Mouse (Mus musculus) adrenal gland (tissue): ENCODE data around the gene S100a5.

Experiments
- intact Hi-C: fragments of 180-260 bp; cut with DNase I; formaldehyde crosslinking; loops from one replicate; pipeline ENCODE4 v1.15.1; 2025
- long read RNA-seq, 2 experiments: library from polyadenylated mRNA; unstranded; transcript quantifications; one replicate each; pipeline ENCODE4 v2.0.0; 2020; ENCODE audit warnings: borderline replicate concordance in 1 of 2; ENCODE audit not compliant: insufficient replicate concordance in 1 of 2

Gene S100a5
- long read RNA-seq, experiment 1, result 0 reads
- long read RNA-seq, experiment 2, result 0 reads

- intact Hi-C loops, result no loop called here
Measured at GRCm38 (mm10) chr3:90608223-90608622, at the start of gene S100a5. TSS of gene S100a5 (plus strand) at chr3:90608523.

- intact Hi-C loops, result no loop called here
Measured at GRCm38 (mm10) chr3:90560008-90560628, 48.2 kb upstream of the S100a5 start, which contains the start of gene S100a3. TSS of gene S100a3 (plus strand) at chr3:90560578.

DNA sequence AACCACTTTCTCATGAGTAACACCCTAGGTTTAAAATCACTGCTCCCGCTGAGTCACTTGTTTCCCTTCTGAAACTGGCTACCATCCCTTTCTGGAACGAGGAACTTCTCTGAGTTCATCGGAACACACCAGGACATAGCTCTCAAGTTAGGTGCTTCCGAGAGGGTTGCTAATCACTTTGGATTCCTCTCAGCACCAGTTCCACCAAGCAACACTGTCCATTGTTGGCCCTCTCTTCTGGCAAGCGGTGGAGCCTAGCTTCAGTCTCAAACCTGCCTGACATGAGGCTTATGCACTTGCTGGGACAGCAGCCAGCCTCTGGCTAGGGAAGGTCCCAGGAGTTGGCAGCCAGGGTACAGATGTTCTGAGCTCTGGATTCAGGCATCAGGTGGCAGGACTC, 33.6 kb upstream of the S100a5 start:
- intact Hi-C loops, result no loop called here

GRCm38 (mm10) chr3:90575320-90575719, 33.0 kb upstream of the S100a5 start:
- intact Hi-C loops, result no loop called here

DNA sequence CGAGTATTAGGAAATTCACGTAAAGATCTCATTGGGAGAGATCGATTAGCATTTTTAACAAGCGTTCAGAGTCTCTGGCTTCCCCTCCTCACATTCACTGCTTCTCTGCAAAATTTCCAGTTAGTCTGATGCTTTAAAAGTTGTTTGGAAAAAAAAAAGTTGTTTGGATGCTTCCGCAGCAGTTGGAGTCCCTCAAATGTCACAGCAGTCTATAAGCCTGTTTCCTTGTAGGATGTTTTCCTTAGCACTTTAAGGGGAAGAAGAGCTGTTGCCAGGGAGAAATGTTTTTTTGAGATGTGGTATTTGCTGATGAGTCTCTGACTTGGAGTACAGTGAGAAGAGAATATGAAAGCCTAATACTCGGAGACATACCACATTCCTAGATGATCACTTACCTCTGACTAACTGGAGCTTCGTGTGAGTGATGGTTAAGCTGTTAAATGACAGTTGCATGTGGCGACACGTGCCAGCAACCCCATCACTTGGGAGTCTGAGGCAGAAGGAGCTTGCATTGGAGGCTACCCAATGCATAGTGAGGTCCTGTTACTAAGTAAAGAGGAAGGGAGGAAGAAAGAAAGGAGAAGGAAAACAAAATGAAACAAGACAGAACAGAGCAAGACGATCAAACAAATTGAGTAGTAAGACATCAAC, 31.8 kb upstream of the S100a5 start:
- intact Hi-C loops, result no loop called here

GRCm38 (mm10) chr3:90579433-90579832, 28.9 kb upstream of the S100a5 start:
- intact Hi-C loops, result no loop called here

GRCm38 (mm10) chr3:90581141-90581540, 27.2 kb upstream of the S100a5 start:
- intact Hi-C loops, result loop anchor here (5.0 kb wide), 1 partner anchor 54 kb away; the partner anchor contains the start of gene S100a14

- intact Hi-C loops, result loop anchor here (5.0 kb wide), 1 partner anchor 55 kb away; the partner anchor contains the start of gene S100a14
Measured at GRCm38 (mm10) chr3:90582156-90582555, 26.2 kb upstream of the S100a5 start.

GRCm38 (mm10) chr3:90582556-90582955, 25.8 kb upstream of the S100a5 start:
- intact Hi-C loops, result loop anchor here (5.0 kb wide), 1 partner anchor 55 kb away; the partner anchor contains the start of gene S100a14

- intact Hi-C loops, result loop anchor here (5.0 kb wide), 1 partner anchor 57 kb away; the partner anchor contains the start of gene S100a14
Measured at GRCm38 (mm10) chr3:90583893-90584292, 24.4 kb upstream of the S100a5 start.

- intact Hi-C loops, result loop anchor here (1.0 kb wide), 1 partner anchor 30 kb away; no protein-coding TSS in a partner anchor
Measured at GRCm38 (mm10) chr3:90585595-90585994, 22.7 kb upstream of the S100a5 start.

- intact Hi-C loops, result no loop called here
Measured at GRCm38 (mm10) chr3:90586016-90586643, 22.2 kb upstream of the S100a5 start.

DNA sequence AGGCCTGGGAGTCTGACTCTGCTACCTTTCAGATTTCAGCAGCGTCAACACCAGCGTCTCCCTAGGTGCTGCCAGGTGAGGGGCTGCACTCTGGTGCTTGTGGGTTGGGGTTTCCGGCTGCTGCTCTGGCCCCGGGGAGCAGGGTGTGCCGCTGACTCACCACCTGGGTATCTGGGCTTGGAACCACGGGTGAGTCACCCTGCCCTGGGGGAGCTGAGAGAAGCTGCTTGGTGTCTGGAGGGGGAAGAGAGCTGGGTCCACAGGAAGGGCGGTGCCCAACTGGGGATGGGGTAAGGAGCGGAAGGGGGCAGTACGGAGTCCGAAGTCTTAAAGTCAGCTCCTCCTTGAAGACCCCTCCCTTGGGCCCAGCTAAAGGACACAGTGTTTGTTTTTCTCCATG, 21.4 kb upstream of the S100a5 start:
- intact Hi-C loops, result no loop called here

GRCm38 (mm10) chr3:90587361-90588101, 20.8 kb upstream of the S100a5 start:
- intact Hi-C loops, result no loop called here

GRCm38 (mm10) chr3:90589390-90589789, 18.9 kb upstream of the S100a5 start:
- intact Hi-C loops, result no loop called here

GRCm38 (mm10) chr3:90589947-90590346, 18.4 kb upstream of the S100a5 start, which contains the start of gene S100a2:
TSS of gene S100a2 (plus strand) at chr3:90590247.
- intact Hi-C loops, result no loop called here

GRCm38 (mm10) chr3:90594466-90594865, 13.9 kb upstream of the S100a5 start:
- intact Hi-C loops, result no loop called here

- intact Hi-C loops, result no loop called here
Measured at GRCm38 (mm10) chr3:90595556-90595955, 12.8 kb upstream of the S100a5 start.

DNA sequence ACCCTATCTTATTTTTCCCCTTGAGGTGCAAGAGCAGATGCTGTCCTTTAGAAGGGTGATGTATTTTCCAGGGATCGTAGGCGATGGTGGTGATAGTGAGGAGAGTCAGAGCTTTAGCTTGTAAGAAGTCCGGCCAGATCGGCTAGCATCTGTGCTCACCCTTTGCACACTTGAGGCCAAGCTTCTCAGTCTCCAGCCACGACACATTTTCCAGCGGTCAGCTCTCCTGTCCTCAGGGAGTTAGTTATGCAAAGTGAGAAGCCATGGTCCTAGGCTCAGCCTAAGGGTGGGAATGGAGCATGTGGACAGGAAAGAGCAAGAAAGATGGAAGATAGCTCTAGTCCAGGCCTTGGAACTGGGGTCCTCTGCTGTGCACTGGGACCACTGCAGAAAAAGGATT, 11.5 kb upstream of the S100a5 start:
- intact Hi-C loops, result no loop called here

GRCm38 (mm10) chr3:90597736-90598135, 10.6 kb upstream of the S100a5 start:
- intact Hi-C loops, result no loop called here

DNA sequence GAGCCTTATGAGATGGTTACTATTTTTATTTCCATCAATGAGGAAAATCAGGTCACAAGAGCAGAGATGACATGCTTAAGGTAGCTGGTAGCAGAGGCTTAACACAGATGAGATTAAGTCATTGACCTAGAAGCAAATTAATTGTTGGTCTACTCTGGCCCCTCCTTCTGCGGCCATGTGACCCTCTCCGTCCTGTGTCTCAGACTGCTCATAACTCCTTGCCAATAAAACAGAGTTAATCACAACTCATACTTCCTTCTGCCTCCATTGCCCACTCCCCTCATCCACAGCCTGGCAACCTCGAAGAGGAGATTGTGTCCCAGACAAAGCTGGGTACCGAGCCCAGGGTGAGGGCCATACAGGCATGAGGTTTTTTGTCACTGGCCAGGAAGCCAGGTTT, 10.1 kb upstream of the S100a5 start:
- intact Hi-C loops, result no loop called here
